Mouse (Mus musculus) T-helper 2 cell (primary cell): ENCODE measurements around the gene Nalcn.

ENCODE experiments used
- in situ Hi-C: fragments of 300-600 bp; cut with MboI, MseI; formaldehyde crosslinking; loops from one replicate; pipeline ENCODE4 v1.15.1; 2025; ENCODE audit warnings: high pct_unique_total_duplicates

Gene Nalcn

GRCm38 (mm10) chr14:123512923-123513322 lies 114.0 kb downstream of the Nalcn start:
- in situ Hi-C loops = no loop called here

GRCm38 (mm10) chr14:123495544-123495943 lies 131.4 kb downstream of the Nalcn start:
- in situ Hi-C loops = no loop called here

GRCm38 (mm10) chr14:123488575-123489207 lies 138.3 kb downstream of the Nalcn start:
- in situ Hi-C loops = no loop called here

- in situ Hi-C loops = no loop called here
These were observed 164.9 kb downstream of the Nalcn start for GRCm38 (mm10) chr14:123462026-123462425.

- in situ Hi-C loops = no loop called here
These were observed 180.9 kb downstream of the Nalcn start for GRCm38 (mm10) chr14:123446031-123446430.

GRCm38 (mm10) chr14:123435542-123435941 lies 191.4 kb downstream of the Nalcn start:
- in situ Hi-C loops = no loop called here

- in situ Hi-C loops = no loop called here
These were observed 250.6 kb downstream of the Nalcn start for GRCm38 (mm10) chr14:123376167-123376855.

GRCm38 (mm10) chr14:123371522-123371921 lies 255.4 kb downstream of the Nalcn start:
- in situ Hi-C loops = no loop called here

GRCm38 (mm10) chr14:123359691-123360090 lies 267.3 kb downstream of the Nalcn start:
- in situ Hi-C loops = no loop called here

GRCm38 (mm10) chr14:123352973-123353372 lies 274.0 kb downstream of the Nalcn start:
- in situ Hi-C loops = no loop called here

- in situ Hi-C loops = no loop called here
These were observed 295.1 kb downstream of the Nalcn start for GRCm38 (mm10) chr14:123331841-123332240.

- in situ Hi-C loops = no loop called here
These were observed 312.6 kb downstream of the Nalcn start for GRCm38 (mm10) chr14:123314369-123314768.

- in situ Hi-C loops = no loop called here
These were observed 314.6 kb downstream of the Nalcn start for GRCm38 (mm10) chr14:123312371-123312770.

GRCm38 (mm10) chr14:123296068-123296467 lies 330.9 kb downstream of the Nalcn start:
- in situ Hi-C loops = no loop called here

- in situ Hi-C loops = no loop called here
These were observed 335.6 kb downstream of the Nalcn start for GRCm38 (mm10) chr14:123291118-123292007.

- in situ Hi-C loops = loop anchor here (10.0 kb wide), 1 partner anchor 943 kb away; no protein-coding TSS in a partner anchor
These were observed 344.8 kb downstream of the Nalcn start for GRCm38 (mm10) chr14:123282165-123282564.

GRCm38 (mm10) chr14:123272121-123272520 lies 354.8 kb downstream of the Nalcn start:
- in situ Hi-C loops = no loop called here

GRCm38 (mm10) chr14:123240738-123241137 lies 386.2 kb downstream of the Nalcn start:
- in situ Hi-C loops = no loop called here

- in situ Hi-C loops = no loop called here
These were observed 387.0 kb downstream of the Nalcn start for GRCm38 (mm10) chr14:123239945-123240344.

GRCm38 (mm10) chr14:123237002-123237401 lies 389.9 kb downstream of the Nalcn start:
- in situ Hi-C loops = no loop called here

- in situ Hi-C loops = no loop called here
These were observed 394.2 kb downstream of the Nalcn start for GRCm38 (mm10) chr14:123232630-123233206.
